Mouse (Mus musculus): Measurements from ENCODE around the gene Mien1. TPM values are rescaled to one million over a fixed set of nuclear protein-coding genes. Genes with fewer than 3 reads are reported as not detected.

Gene Mien1
- total RNA-seq (2023): 44.5 TPM

DNA sequence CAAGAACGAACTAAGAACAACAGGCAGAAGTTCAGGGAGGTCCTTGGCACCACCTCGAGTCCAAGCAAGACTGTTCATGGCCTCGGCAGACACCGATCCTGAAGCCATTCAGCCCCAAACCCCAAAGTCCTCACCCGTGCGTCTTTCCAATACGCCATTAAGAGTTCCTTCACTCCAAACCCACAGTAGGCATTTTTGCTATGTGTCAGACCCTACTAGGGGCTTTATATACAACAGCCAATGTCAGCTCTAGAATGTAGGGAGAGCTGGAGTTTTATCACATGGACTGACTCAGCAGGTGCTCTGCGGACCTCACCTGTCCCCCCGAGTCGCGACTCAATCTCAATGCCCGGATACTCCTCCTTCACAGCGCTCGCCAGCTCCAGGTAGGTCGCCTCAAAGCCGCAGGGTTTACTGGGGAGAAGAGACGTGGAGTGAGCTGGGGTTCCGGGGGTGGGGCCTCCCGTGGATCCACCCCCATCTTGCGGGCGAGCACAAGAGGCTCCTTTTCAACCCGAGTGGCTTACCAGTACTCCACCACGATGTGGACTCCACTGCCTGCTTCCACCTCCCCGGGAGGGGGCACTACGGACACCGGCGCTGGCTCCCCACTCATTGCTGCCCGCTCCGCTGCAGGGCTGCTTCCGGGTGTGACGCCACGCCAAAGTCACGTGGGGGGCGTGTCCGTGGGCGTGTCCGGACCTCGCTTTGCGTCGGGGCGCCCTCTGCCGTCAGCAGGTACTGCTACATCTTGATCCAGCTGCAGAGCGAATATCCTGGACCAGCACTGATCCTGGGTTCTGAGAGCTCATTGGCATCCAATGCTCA, at the start of gene Mien1:
Mien1 (minus strand) TSS at position 661 of the 828 bp plus-strand sequence.

DNA sequence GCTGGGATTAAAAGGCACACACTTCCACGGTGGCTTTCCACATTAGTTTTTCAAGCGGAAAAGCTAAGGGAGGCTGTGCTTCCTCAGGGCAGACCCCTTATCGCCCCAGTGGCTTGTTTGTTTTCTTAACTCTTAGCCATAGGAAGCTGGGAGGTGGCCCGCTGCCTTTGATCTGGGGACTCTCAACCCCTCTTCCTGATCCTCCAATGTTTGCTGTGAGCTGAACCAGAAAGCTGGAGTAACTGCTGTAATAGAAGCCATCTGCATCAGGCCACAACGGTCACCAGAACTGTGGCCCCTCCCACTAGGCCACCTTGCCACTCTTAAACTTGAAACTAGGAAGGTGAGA, 7.4 kb upstream of the Mien1 start, which contains the start of gene Grb7:
Grb7 (plus strand) TSS at position 182 of the 349 bp plus-strand sequence.

DNA sequence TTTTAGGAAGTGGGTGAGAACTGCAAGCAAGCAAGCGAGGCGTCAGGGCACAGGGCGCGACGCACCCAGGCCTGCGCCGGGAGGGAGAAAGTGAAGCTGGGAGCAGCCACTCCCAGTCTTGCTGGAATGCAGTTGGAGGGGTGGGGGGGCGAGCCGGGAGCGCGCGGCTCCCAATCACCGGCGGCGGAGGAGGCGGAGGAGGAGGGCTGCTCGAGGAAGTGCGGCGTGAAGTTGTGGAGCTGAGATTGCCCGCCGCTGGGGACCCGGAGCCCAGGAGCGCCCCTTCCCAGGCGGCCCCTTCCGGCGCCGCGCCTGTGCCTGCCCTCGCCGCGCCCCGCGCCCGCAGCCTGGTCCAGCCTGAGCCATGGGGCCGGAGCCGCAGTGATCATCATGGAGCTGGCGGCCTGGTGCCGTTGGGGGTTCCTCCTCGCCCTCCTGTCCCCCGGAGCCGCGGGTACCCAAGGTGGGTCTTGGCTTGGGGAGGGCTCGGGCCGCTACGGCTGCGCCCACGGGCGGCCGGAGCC, 26.5 kb downstream of the Mien1 start, which contains the start of gene Erbb2:
Erbb2 (plus strand) TSS at position 198 of the 524 bp plus-strand sequence.

DNA sequence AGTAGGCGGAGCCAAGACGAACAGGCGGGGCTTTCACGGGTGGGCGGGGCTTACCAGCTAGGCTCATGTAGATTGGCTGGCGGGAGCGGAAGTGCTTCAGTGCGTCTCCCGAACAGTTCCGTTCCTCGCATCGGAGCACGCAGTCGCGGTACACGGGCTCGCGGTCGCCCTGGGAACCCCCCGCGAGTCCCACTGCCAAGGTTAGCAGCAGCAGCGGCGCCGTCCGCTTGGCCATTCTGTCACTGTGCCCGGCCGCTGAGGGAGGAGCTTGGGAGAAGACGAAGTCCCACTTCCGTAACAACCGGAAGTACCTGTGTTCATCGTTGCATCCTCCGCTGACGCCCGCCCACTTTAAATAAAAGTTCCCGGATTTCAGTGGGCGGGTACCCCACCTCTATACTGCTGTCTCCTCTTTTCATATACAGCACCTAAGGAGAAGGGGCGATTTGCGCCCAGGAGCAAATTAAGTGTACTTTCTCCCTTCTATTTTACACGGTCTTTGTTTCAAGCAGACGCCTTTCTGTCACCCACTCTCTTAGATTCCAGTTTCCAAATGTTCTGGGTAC, 38.5 kb downstream of the Mien1 start, which contains the start of gene Pgap3:
Pgap3 (minus strand) TSS at position 330 of the 566 bp plus-strand sequence.

Other genes with a start within 250 kb of the Mien1 start
- gene Med1, start 245.7 kb downstream of the Mien1 start, total RNA-seq (2023): 70.4 TPM
- gene Cdk12, start 235.9 kb downstream of the Mien1 start, total RNA-seq (2023): 103 TPM
- gene Neurod2, start 109.3 kb downstream of the Mien1 start, total RNA-seq (2023): not detected
- gene Ppp1r1b, start 90.6 kb downstream of the Mien1 start, total RNA-seq (2023): not detected
- gene Stard3, start 80.6 kb downstream of the Mien1 start, total RNA-seq (2023): 32.2 TPM
- not detected for gene Tcap, start 55.2 kb downstream of the Mien1 start, total RNA-seq (2023)
- gene Pnmt, start 52.5 kb downstream of the Mien1 start, total RNA-seq (2023): not detected
- 9.3 TPM for gene Pgap3, start 38.5 kb downstream of the Mien1 start, total RNA-seq (2023)
- gene Erbb2, start 26.5 kb downstream of the Mien1 start, total RNA-seq (2023): 0.15 TPM
- gene Grb7, start 7.4 kb upstream of the Mien1 start, total RNA-seq (2023): 2.7 TPM
- 154 TPM for gene Ikzf3, start 107.0 kb upstream of the Mien1 start, total RNA-seq (2023)
- gene Zpbp2, start 112.1 kb upstream of the Mien1 start, total RNA-seq (2023): 3.7 TPM
- 19.4 TPM for gene Ormdl3, start 148.4 kb upstream of the Mien1 start, total RNA-seq (2023)
- not detected for gene Lrrc3c, start 159.3 kb upstream of the Mien1 start, total RNA-seq (2023)
- gene Gm12355, start 186.7 kb upstream of the Mien1 start, total RNA-seq (2023): 21.9 TPM
- 0.64 TPM for gene Gsdma3, start 187.4 kb upstream of the Mien1 start, total RNA-seq (2023)
- not detected for gene Gsdma2, start 207.8 kb upstream of the Mien1 start, total RNA-seq (2023)
- not detected for gene Gsdma, start 225.4 kb upstream of the Mien1 start, total RNA-seq (2023)
- 77.8 TPM for gene Psmd3, start 243.6 kb upstream of the Mien1 start, total RNA-seq (2023)